Mouse (Mus musculus): ENCODE results near the gene Ovca2. TPM values are rescaled to one million over a fixed set of nuclear protein-coding genes. Genes with fewer than 3 reads are reported as not detected.
A peak's percentile ranks its signal among the peaks of the same experiment; 100 is the strongest.

The Ovca2 gene
- polyA plus RNA-seq, 1 experiment from 2014 or later, result 28.7 TPM

DNA sequence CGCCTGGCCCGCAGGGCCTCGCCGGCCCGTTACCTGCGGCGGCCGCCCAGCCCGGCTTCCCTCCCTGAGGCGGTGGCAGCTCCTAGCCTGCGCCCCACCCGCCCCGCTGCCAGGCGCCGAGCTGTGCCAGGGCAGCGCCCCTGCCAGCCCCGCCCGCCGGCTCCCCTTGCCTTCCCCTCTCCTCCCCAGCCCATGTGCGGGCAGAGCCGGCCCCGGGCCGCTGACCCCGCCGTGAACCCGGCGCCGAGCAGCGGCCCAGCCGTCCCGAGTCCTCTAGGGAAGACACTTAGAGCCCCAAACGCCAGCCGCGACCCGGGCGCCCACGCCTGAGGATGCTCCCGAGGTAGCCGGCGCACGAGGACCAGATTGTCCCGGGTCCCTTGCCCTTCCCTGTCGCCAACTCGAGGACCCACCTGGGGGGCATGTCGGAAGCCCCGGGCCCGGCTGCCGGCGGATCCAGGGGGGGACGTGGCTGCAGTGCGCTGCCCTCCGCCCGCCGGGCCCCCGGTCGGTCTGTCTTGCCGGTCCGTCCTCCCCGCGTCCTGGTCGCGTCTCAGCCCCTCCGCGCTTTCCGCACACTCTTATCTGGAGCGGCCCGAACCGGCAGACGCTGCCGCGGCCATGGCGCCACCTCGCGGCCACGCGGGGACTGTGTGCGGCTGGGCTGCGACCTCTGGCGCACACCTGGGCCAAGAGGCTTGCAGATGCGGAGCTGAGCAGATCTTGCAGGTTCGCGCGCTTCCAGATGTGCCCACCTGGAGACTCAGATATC is 9.9 kb downstream of the Ovca2 start:
- peaks cover 100% of the 10 kb centered on the region for H3K27me3 ChIP-seq
- under 1% methylated on average over 83 of the region's 83 CpGs for WGBS
- no peak for ATAC-seq (ENCODE audit: insufficient number of reproducible peaks, insufficient read depth, low FRiP score, low TSS enrichment, low read depth)
- no peaks in the 10 kb centered on the region for H3K9me3 ChIP-seq
- H3K4me3 ChIP-seq, result peak overlapping the region; percentile 60
- peak overlapping the region; percentile 68 for H3K27ac ChIP-seq
- peaks cover 10% of the 10 kb centered on the region for H3K36me3 ChIP-seq
- peak overlapping the region; percentile 74 for H3K9ac ChIP-seq
- peak overlapping the region; percentile 94 for H3K4me2 ChIP-seq
- peaks cover 84% of the 10 kb centered on the region for H3K4me1 ChIP-seq

DNA sequence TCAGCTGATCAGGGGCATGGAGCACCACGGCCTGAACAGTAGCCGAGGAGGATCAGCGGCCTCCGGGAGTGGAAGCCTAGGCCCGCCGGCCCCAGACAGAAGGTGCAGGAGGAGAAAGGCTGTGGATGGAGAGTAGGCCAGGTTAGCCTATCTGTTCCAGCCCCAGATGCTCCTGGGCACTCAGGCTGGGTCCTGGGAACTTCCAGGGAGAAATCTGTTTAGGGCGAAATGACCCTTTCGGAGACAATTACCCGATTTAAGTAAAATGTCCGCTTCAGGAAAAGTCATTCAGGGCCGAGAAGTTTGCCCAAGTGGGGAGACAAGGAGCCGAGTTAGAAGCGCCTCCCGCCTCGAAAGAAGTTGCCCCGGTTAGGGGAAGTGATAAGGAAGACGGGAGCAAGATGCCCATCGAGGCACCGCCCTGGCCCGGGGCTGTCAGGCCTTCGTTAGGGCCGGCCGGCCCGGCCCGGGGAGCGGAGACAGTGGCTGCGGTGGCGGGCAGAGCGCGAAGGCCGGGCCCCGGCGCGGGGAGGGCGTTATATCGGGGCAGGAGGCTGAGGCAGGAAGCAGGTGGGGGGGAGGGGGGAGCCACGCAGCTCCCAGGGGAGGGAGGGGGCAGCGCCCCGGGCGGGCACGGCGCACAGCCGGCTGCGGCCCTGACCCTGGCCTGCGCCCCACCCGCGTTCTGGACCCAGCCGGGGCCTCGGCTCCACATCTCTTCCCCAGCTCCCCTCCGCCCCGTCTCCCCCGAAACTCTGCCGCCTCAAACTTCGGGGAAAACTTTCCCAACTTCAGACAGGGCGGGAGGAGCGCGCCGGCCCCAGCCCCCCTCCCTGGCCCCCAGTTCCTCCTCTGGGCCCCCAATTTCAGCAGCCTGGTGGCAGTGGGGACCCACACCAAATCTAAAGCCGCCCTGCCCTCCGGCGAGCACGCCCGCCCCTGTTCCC is 10.7 kb downstream of the Ovca2 start:
- Histone ChIP-seq H3K4me3 (peak overlapping the region; percentile 60), H3K36me3 (peaks cover 18% of the 10 kb centered on the region), H3K4me2 (peak overlapping the region; percentile 94), H3K27ac (peak overlapping the region; percentile 68), H3K9ac (peak overlapping the region; percentile 74), H3K27me3 (peaks cover 100% of the 10 kb centered on the region), H3K4me1 (peaks cover 76% of the 10 kb centered on the region), H3K9me3 (no peaks in the 10 kb centered on the region)
- WGBS, result 6% methylated on average over 60 of the region's 63 CpGs
- ATAC-seq (ENCODE audit: insufficient number of reproducible peaks, insufficient read depth, low FRiP score, low TSS enrichment, low read depth), result no peak

DNA sequence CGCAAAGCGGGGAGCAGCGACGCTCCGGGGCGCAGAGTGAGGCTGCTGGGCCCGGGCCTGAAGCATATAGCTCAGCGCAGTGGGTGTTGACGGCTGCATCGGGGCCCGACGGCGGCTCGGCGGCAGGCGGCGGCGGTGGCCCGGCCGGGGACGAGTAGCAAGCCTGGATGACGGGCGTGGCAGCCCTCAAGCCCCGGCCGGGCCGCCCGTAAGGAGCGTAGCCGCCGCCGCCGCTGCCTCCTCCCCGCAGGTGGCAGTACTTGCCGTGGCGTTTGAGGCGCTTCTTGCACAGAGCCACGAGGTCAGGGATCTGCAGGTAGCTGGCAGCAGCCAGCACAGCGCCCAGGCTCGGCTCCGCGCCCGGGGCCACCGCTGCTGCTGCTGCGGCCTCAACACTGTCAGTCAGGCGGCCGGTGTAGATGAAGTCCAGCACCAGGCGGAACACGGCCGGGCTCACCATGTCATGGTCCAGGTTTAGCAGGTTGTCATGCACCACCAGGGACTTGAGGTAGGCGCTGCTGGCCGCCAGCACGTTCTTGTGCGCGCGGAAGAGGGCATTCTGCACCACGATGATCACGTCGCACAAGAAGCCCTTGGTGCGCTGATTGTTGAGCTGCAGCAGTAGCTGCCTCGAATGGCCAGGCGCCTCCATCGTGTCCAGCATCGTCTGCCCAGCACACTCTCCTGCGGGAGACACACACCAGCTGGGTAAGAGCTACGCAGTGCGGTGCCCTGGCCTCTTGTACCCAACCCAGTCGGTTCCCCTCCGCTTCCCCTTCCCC is 11.6 kb downstream of the Ovca2 start:
- 3% methylated on average over 67 of the region's 68 CpGs for WGBS
- Histone ChIP-seq H3K9ac (peak overlapping the region; percentile 74), H3K4me2 (peak overlapping the region; percentile 94), H3K4me1 (peaks cover 68% of the 10 kb centered on the region), H3K27me3 (peaks cover 98% of the 10 kb centered on the region), H3K27ac (peak overlapping the region; percentile 68), H3K9me3 (no peaks in the 10 kb centered on the region), H3K4me3 (peak overlapping the region; percentile 60), H3K36me3 (peaks cover 27% of the 10 kb centered on the region)
- ATAC-seq (ENCODE audit: insufficient number of reproducible peaks, insufficient read depth, low FRiP score, low TSS enrichment, low read depth), result no peak

DNA sequence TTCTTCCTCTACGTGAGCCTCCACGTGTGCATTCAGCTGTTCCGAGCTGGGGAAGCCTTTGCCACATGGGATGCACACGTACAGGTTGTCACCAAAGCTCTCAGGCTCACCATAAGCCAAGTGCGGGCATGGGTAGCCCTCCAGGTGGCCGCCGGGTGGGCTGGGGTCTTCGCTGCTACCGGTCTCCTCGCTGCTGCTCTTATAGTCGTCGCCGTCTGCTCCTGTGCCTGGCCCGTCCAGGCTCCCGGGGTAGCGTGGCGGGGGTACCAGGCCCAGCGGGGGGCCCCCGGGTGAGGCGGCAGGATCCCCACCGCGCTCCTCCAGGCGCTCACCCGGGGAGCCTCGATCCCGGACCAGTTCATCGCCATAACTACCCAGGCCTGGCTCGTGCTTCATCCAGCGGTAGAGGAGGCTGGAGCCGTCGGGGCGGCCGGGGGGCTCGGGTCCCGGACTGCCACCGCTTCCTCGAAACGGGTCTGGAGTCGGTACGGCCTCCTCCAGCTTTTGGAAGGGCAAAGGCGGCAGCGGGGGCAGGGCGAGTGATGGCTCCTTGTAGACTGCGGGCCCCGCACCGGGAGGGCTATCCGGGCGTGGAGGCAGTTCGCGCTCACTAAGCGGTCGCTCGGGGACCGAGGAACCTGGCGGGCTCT is 12.3 kb downstream of the Ovca2 start:
- H3K27me3 ChIP-seq, result peaks cover 91% of the 10 kb centered on the region
- H3K36me3 ChIP-seq, result peaks cover 33% of the 10 kb centered on the region
- H3K4me2 ChIP-seq, result peak overlapping the region; percentile 94
- peak overlapping the region; percentile 60 for H3K4me3 ChIP-seq
- ATAC-seq (ENCODE audit: insufficient number of reproducible peaks, insufficient read depth, low FRiP score, low TSS enrichment, low read depth), result no peak
- H3K4me1 ChIP-seq, result peaks cover 67% of the 10 kb centered on the region
- peak overlapping the region; percentile 33; the same call in 1 of the 2 replicates for H3K27ac ChIP-seq
- peak overlapping the region; percentile 74 for H3K9ac ChIP-seq
- no peaks in the 10 kb centered on the region for H3K9me3 ChIP-seq
- WGBS, result 2% methylated on average over 55 of the region's 55 CpGs

DNA sequence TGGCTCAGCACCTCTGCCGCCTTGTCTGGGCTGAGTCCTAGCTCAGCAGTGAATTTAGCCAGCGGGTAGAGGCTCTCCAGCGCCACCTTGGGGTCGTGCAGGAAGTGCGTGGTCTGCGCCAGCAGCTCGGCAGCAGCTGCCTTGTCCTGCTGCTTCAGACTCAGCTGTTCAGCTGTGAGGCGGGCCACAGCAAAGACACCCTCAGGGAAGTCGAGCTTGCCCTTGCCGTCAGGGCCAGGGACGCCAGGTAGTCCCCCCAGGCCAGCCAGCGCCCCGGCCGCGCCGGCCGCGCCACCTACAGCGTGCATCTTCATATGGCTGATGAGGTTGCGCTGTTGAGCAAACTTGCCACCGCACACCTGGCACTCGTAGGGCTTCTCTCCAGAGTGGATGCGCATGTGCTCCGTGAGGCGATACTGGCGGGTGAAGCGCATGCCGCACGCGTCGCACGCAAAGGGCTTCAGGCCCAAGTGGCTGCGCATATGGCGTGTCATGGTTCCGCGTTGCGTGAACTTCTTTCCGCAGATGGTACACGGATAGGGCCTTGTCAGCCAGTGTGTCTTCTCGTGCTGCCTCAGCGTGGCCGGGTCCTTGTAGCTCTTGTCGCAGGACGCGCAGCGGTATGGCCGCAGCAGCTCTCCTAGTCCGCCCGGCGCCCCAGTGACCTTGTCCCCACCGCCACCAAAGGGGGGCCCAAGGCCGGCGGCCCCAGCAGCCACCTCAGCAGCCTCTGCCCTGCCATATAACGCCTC is 13.0 kb downstream of the Ovca2 start:
- no peak for ATAC-seq (ENCODE audit: insufficient number of reproducible peaks, insufficient read depth, low FRiP score, low TSS enrichment, low read depth)
- H3K9ac ChIP-seq, result peak overlapping the region; percentile 74
- peak overlapping the region; percentile 60 for H3K4me3 ChIP-seq
- peak overlapping the region; percentile 22; the same call in 1 of the 2 replicates for H3K27ac ChIP-seq
- peak overlapping the region; percentile 94 for H3K4me2 ChIP-seq
- no peaks in the 10 kb centered on the region for H3K9me3 ChIP-seq
- peaks cover 39% of the 10 kb centered on the region for H3K36me3 ChIP-seq
- 8% methylated on average over 54 of the region's 54 CpGs for WGBS
- H3K27me3 ChIP-seq, result peaks cover 84% of the 10 kb centered on the region
- H3K4me1 ChIP-seq, result peaks cover 65% of the 10 kb centered on the region

DNA sequence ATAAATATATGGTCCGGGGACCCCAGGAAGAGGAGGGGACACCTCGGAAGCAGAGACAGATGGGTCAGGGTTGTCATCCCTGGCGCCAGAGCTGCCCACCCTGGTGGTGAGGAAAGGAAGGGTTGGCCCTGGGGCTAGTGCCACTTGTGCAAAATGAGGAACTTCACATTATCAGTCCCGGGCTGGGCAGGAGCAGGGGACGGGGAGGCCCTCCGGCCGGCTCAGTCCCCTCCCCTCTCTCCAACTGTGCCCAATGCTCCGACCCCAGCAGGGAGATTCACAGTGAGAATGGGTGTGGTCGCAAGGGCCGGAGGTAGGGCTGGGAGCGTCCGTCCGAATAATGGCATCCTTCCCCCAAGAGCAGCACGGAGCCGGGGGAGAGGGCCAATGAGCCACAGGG is 13.9 kb downstream of the Ovca2 start:
- no peaks in the 10 kb centered on the region for H3K9me3 ChIP-seq
- 18% methylated on average over 15 of the region's 15 CpGs for WGBS
- peaks cover 75% of the 10 kb centered on the region for H3K27me3 ChIP-seq
- peak overlapping the region; percentile 94 for H3K4me2 ChIP-seq
- H3K4me3 ChIP-seq, result peak overlapping the region; percentile 60
- H3K4me1 ChIP-seq, result peaks cover 56% of the 10 kb centered on the region
- peaks cover 47% of the 10 kb centered on the region for H3K36me3 ChIP-seq
- H3K27ac ChIP-seq, result no peak overlapping the region
- no peak for ATAC-seq (ENCODE audit: insufficient number of reproducible peaks, insufficient read depth, low FRiP score, low TSS enrichment, low read depth)
- peak overlapping the region; percentile 74; the same call in 1 of the 2 replicates for H3K9ac ChIP-seq

DNA sequence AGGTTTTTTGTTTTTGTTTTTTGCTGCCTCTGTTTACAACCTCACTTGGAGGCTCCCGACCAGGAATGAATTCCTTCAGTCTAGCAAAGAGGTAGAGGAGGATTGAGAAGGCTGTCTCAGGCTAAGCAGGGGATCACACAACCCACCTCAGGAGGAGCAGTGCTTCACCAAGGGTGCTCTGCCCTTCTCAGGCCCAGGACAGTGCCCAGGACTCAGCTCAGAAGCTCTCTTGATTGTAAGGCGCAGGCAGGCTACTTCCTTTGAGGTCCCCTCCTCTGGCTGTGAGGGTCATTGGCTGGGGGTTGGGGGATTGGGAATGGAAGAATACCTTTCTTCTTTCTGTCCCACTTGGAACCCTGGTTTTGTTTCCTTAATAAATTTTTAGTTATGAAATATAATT is 14.6 kb downstream of the Ovca2 start:
- 73% methylated on average over 2 of the region's 2 CpGs for WGBS
- Histone ChIP-seq H3K27me3 (peaks cover 68% of the 10 kb centered on the region), H3K4me2 (no peak overlapping the region), H3K9ac (no peak overlapping the region), H3K9me3 (no peaks in the 10 kb centered on the region), H3K36me3 (peaks cover 54% of the 10 kb centered on the region), H3K4me1 (peaks cover 49% of the 10 kb centered on the region), H3K27ac (no peak overlapping the region), H3K4me3 (no peak overlapping the region)
- no peak for ATAC-seq (ENCODE audit: insufficient number of reproducible peaks, insufficient read depth, low FRiP score, low TSS enrichment, low read depth)

GRCm38 (mm10) chr11:75163379-75163778 is 15.3 kb downstream of the Ovca2 start:
- peaks cover 59% of the 10 kb centered on the region for H3K36me3 ChIP-seq
- H3K4me3 ChIP-seq, result no peak overlapping the region
- H3K9ac ChIP-seq, result peak overlapping the region; percentile 33; the same call in 1 of the 2 replicates
- peaks cover 62% of the 10 kb centered on the region for H3K27me3 ChIP-seq
- peaks cover 45% of the 10 kb centered on the region for H3K4me1 ChIP-seq
- no peak overlapping the region for H3K4me2 ChIP-seq
- no peak for ATAC-seq (ENCODE audit: insufficient number of reproducible peaks, insufficient read depth, low FRiP score, low TSS enrichment, low read depth)
- no peak overlapping the region for H3K27ac ChIP-seq
- H3K9me3 ChIP-seq, result no peaks in the 10 kb centered on the region
- WGBS, result 79% methylated on average over 6 of the region's 6 CpGs

DNA sequence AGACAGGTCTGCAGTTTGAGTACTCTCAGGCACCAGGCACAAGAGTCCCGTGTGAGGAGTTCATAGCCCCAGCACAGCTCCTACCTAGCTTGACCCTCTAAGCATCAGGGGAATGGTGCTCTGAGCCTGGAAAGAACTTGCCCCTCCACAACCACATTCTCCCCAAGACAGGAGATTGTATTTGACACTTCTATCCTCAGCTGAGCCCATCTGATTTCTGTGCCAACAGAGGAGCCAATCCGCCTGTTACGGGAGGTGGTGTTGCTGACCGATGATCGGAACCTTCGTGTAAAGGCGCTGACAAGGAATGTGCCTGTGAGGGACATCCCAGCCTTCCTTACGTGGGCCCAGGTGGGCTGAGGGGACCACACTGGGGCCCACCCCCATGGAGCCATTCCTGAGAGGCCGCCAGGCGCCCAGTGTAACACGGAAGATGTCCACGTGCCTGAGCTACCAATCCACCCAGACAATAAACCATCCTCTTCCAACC is 16.0 kb downstream of the Ovca2 start:
- Histone ChIP-seq H3K36me3 (peaks cover 59% of the 10 kb centered on the region), H3K9me3 (no peaks in the 10 kb centered on the region), H3K9ac (no peak overlapping the region), H3K27me3 (peaks cover 54% of the 10 kb centered on the region), H3K4me1 (peaks cover 46% of the 10 kb centered on the region), H3K4me2 (no peak overlapping the region), H3K27ac (no peak overlapping the region), H3K4me3 (no peak overlapping the region)
- ATAC-seq (ENCODE audit: insufficient number of reproducible peaks, insufficient read depth, low FRiP score, low TSS enrichment, low read depth), result no peak
- WGBS, result 87% methylated on average over 12 of the region's 12 CpGs

GRCm38 (mm10) chr11:75161417-75162008 is 17.1 kb downstream of the Ovca2 start:
- Histone ChIP-seq H3K4me3 (no peak overlapping the region), H3K4me2 (no peak overlapping the region), H3K9ac (no peak overlapping the region), H3K27ac (no peak overlapping the region), H3K4me1 (peaks cover 46% of the 10 kb centered on the region), H3K9me3 (no peaks in the 10 kb centered on the region), H3K36me3 (peaks cover 64% of the 10 kb centered on the region), H3K27me3 (peaks cover 43% of the 10 kb centered on the region)
- no peak for ATAC-seq (ENCODE audit: insufficient number of reproducible peaks, insufficient read depth, low FRiP score, low TSS enrichment, low read depth)
- 69% methylated on average over 4 of the region's 4 CpGs for WGBS
